Mouse (Mus musculus) intestine, postnatal 0 days (tissue): ENCODE results near the gene Kcnb1. TPM values are rescaled to one million over a fixed set of nuclear protein-coding genes. Genes with fewer than 3 reads are reported as not detected.

ENCODE experiments used
- ATAC-seq: fragments of 200-750 bp; cut with Nextera tagmentation; 2 replicates; pipeline ENCODE4 v1.8.0; 2017; ENCODE audit warnings: mild to moderate bottlenecking, moderate TSS enrichment, moderate library complexity
- H3K27ac ChIP-seq: fragments of 300-500 bp; sonication (generic); 2 replicates; pipeline ENCODE4 v1.5.1; 2014; ENCODE audit warnings: mild to moderate bottlenecking, low read depth, low read length, moderate library complexity
- H3K27me3 ChIP-seq: fragments of 300-500 bp; sonication (generic); replicated peaks from 2 replicates; pipeline ENCODE4 v1.6.1; 2014; ENCODE audit warnings: low read length, mixed read lengths; ENCODE audit not compliant: control insufficient read depth, insufficient read depth
- H3K36me3 ChIP-seq: fragments of 300-500 bp; sonication (generic); 2 replicates; pipeline ENCODE4 v1.6.1; 2014; ENCODE audit warnings: mild to moderate bottlenecking, moderate library complexity; ENCODE audit not compliant: control insufficient read depth, insufficient read depth
- H3K4me1 ChIP-seq: fragments of 300-500 bp; sonication (generic); replicated peaks from 2 replicates; pipeline ENCODE4 v1.6.1; 2014; ENCODE audit warnings: antibody characterized with exemption, low read length, mixed read lengths; ENCODE audit not compliant: control insufficient read depth, insufficient read depth
- H3K4me2 ChIP-seq: fragments of 300-500 bp; sonication (generic); replicated peaks from 2 replicates; pipeline ENCODE4 v1.6.1; 2014; ENCODE audit warnings: low read depth, mild to moderate bottlenecking, moderate library complexity
- H3K4me3 ChIP-seq: fragments of 300-500 bp; sonication (generic); 2 replicates; pipeline ENCODE4 v1.5.1; 2014; ENCODE audit warnings: low read depth, low read length
- H3K9ac ChIP-seq: fragments of 300-500 bp; sonication (generic); 2 replicates; pipeline ENCODE4 v1.6.1; 2014; ENCODE audit warnings: mild to moderate bottlenecking, low read depth, low read length
- H3K9me3 ChIP-seq: fragments of 300-500 bp; sonication (generic); 2 replicates; pipeline ENCODE4 v1.6.1; 2016; ENCODE audit warnings: mixed run types; ENCODE audit not compliant: control insufficient read depth
- CTCF ChIP-seq: sonication (generic); IDR thresholded peaks from 2 replicates; pipeline ENCODE4 v1.5.1; 2016; ENCODE audit warnings: low read depth, mild to moderate bottlenecking, control low read depth, antibody characterized with exemption, moderate library complexity
- WGBS: fragments of 180-500 bp; shearing (Covaris S2); extraction: QIAGEN DNeasy Blood & Tissue Kit; methylation state at CpG from one replicate; pipeline ENCODE4 v1.1.7; 2014; 5-methylcytosine and 5-hydroxymethylcytosine counted together
- polyA plus RNA-seq: library from polyadenylated mRNA; unstranded; fragments of >200 nt; fragmentation: Nextera tagmentation; extraction: Ambion mirVana; gene quantifications from 2 replicates; pipeline ENCODE4 v1.2.1, GENCODE M21; 2015

The Kcnb1 gene
- polyA plus RNA-seq, 1 experiment from 2014 or later, result 1.1 TPM

DNA sequence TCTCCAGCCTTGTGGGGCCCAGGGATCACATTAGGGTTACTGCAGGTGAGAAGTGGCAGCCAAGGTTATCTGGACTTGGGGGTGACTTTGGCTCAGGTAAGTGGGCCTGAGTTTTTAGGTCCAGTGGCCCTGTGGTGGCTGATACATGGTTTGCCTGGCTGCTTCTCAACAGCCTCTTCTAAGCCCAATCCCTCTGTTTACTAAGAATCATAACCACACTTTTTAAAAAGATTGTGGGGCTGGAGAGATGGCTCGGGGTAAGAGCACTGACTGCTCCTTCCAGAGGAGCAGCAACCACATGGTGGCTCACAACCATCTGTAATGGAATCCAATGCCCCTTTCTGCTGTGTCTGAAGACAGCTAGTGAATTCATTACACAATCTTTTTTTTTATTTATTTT lies 123.9 kb downstream of the Kcnb1 start:
- Histone ChIP-seq H3K9me3 (no peaks in the 10 kb centered on the region), H3K27me3 (no peaks in the 10 kb centered on the region), H3K4me1 (0 out of 2 replicates have a peak, but pooled peaks cover 3% of the 10 kb centered on the region), H3K4me3 (no peak overlapping the region), H3K36me3 (peaks cover 18% of the 10 kb centered on the region), H3K27ac (no peak overlapping the region), H3K4me2 (no peak overlapping the region), H3K9ac (no peak overlapping the region)
- no peak for ATAC-seq
- 39% methylated on average over 1 of the region's 1 CpGs for WGBS
- no peak for TF ChIP-seq CTCF

GRCm38 (mm10) chr2:167064601-167065295 lies 125.2 kb downstream of the Kcnb1 start:
- peaks cover 18% of the 10 kb centered on the region for H3K36me3 ChIP-seq
- 12% methylated on average over 9 of the region's 9 CpGs for WGBS
- no peaks in the 10 kb centered on the region for H3K9me3 ChIP-seq
- peak overlapping the region; percentile 81 for H3K4me2 ChIP-seq
- TF ChIP-seq CTCF, result no peak
- no peak for ATAC-seq
- 0 out of 2 replicates have a peak overlapping the region, but pooled peaks have one; percentile 46 for H3K27ac ChIP-seq
- H3K9ac ChIP-seq, result no peak overlapping the region
- 0 out of 2 replicates have a peak, but pooled peaks cover 3% of the 10 kb centered on the region for H3K4me1 ChIP-seq
- H3K4me3 ChIP-seq, result peak overlapping the region; percentile 75; the same call in 1 of the 2 replicates
- H3K27me3 ChIP-seq, result no peaks in the 10 kb centered on the region

GRCm38 (mm10) chr2:167063906-167064496 lies 126.0 kb downstream of the Kcnb1 start:
- Histone ChIP-seq H3K9me3 (no peaks in the 10 kb centered on the region), H3K27ac (no peak overlapping the region), H3K4me1 (0 out of 2 replicates have a peak, but pooled peaks cover 3% of the 10 kb centered on the region), H3K36me3 (peaks cover 18% of the 10 kb centered on the region), H3K27me3 (no peaks in the 10 kb centered on the region), H3K4me3 (peak overlapping the region; percentile 75), H3K4me2 (peak overlapping the region; percentile 81), H3K9ac (peak overlapping the region; percentile 70)
- WGBS, result under 1% methylated on average over 7 of the region's 7 CpGs
- ATAC-seq, result no peak
- TF ChIP-seq CTCF, result peak; percentile 43

GRCm38 (mm10) chr2:167062965-167063880 lies 126.7 kb downstream of the Kcnb1 start, which contains the start of gene Znfx1:
Gene Znfx1 (minus strand): TSS chr2:167063015.
- under 1% methylated on average over 57 of the region's 57 CpGs for WGBS
- Histone ChIP-seq H3K27ac (peak within 1 kb of the TSS; percentile 96), H3K4me1 (0 out of 2 replicates have a peak, but pooled peaks cover 6% of the 10 kb centered on the region), H3K9me3 (no peaks in the 10 kb centered on the region), H3K27me3 (no peaks in the 10 kb centered on the region), H3K9ac (peak within 1 kb of the TSS; percentile 70), H3K36me3 (peaks cover 18% of the 10 kb centered on the region), H3K4me2 (peak within 1 kb of the TSS; percentile 81), H3K4me3 (peak within 1 kb of the TSS; percentile 75)
- TF ChIP-seq CTCF, result peak; percentile 28; the same call in 1 of the 2 replicates
- ATAC-seq, result peak; percentile 92

- whole genome bisulfite sequencing, result 0% methylated on average over 21 of the region's 60 CpGs
- no peak for TF ChIP-seq CTCF
- H3K27ac ChIP-seq, result peak overlapping the region; percentile 96
Observed at GRCm38 (mm10) chr2:167062497-167062911, 127.5 kb downstream of the Kcnb1 start.

More at GRCm38 (mm10) chr2:167062497-167062911, 127.5 kb downstream of the Kcnb1 start:
- H3K4me3 ChIP-seq, result peak overlapping the region; percentile 75
- peak overlapping the region; percentile 81 for H3K4me2 ChIP-seq
- no peaks in the 10 kb centered on the region for H3K9me3 ChIP-seq
- 0 out of 2 replicates have a peak, but pooled peaks cover 6% of the 10 kb centered on the region for H3K4me1 ChIP-seq
- H3K9ac ChIP-seq, result peak overlapping the region; percentile 70
- no peaks in the 10 kb centered on the region for H3K27me3 ChIP-seq
- ATAC-seq, result peak; percentile 95
- peaks cover 22% of the 10 kb centered on the region for H3K36me3 ChIP-seq
